Mouse (Mus musculus) kidney, postnatal 0 days (tissue): ENCODE results near the gene Ccdc113. TPM values are rescaled to one million over a fixed set of nuclear protein-coding genes. Genes with fewer than 3 reads are reported as not detected.

Experiments used
- ATAC-seq: fragments of 200-750 bp; cut with Nextera tagmentation; replicated peaks from 2 replicates; pipeline ENCODE4 v1.8.0; 2017; ENCODE audit warnings: low read depth, moderate number of reproducible peaks, moderate TSS enrichment, moderate library complexity; ENCODE audit not compliant: low FRiP score
- DNase-seq: peaks from one replicate; pipeline ENCODE4 v3.0.0-alpha.2; 2016; ENCODE audit warnings: low spot score
- H3K27ac ChIP-seq: fragments of 300-500 bp; sonication (generic); 2 replicates; pipeline ENCODE4 v1.5.1; 2014; ENCODE audit warnings: mild to moderate bottlenecking
- H3K27me3 ChIP-seq: fragments of 300-500 bp; sonication (generic); 2 replicates; pipeline ENCODE4 v1.6.1; 2014; ENCODE audit warnings: low read length, mixed read lengths; ENCODE audit not compliant: insufficient read depth
- H3K36me3 ChIP-seq: fragments of 300-500 bp; sonication (generic); 2 replicates; pipeline ENCODE4 v1.6.1; 2014; ENCODE audit warnings: low read length, mixed read lengths; ENCODE audit not compliant: insufficient read depth
- H3K4me1 ChIP-seq: fragments of 300-500 bp; sonication (generic); replicated peaks from 2 replicates; pipeline ENCODE4 v1.6.1; 2014; ENCODE audit warnings: antibody characterized with exemption, low read length, mixed read lengths; ENCODE audit not compliant: insufficient read depth
- H3K4me2 ChIP-seq: fragments of 300-500 bp; sonication (generic); 2 replicates; pipeline ENCODE4 v1.6.1; 2014; ENCODE audit warnings: mild to moderate bottlenecking, low read length, moderate library complexity, mixed read lengths
- H3K4me3 ChIP-seq: fragments of 300-500 bp; sonication (generic); replicated peaks from 2 replicates; pipeline ENCODE4 v1.5.1; 2014; ENCODE audit warnings: low read depth, low read length
- H3K9ac ChIP-seq: fragments of 300-500 bp; sonication (generic); 2 replicates; pipeline ENCODE4 v1.6.1; 2014; ENCODE audit warnings: low read depth, low read length
- H3K9me3 ChIP-seq: fragments of 300-500 bp; sonication (generic); replicated peaks from 2 replicates; pipeline ENCODE4 v1.6.1; 2016; ENCODE audit warnings: low read length, inconsistent platforms, mixed read lengths
- CTCF ChIP-seq: IDR thresholded peaks from 2 replicates; pipeline ENCODE4 v1.5.1; 2016; ENCODE audit warnings: antibody characterized with exemption, low read depth, mild to moderate bottlenecking, moderate library complexity
- WGBS: fragments of 180-500 bp; shearing (Covaris S2); extraction: QIAGEN DNeasy Blood & Tissue Kit; methylation state at CpG from one replicate; pipeline ENCODE4 v1.1.7; 2014; 5-methylcytosine and 5-hydroxymethylcytosine counted together
- polyA plus RNA-seq: library from polyadenylated mRNA; unstranded; fragments of >200 nt; fragmentation: Nextera tagmentation; extraction: Ambion mirVana; gene quantifications from 2 replicates; pipeline ENCODE4 v1.2.1, GENCODE M21; 2015

Ccdc113 gene
- polyA plus RNA-seq, 1 experiment from 2014 or later: 2.2 TPM

DNA sequence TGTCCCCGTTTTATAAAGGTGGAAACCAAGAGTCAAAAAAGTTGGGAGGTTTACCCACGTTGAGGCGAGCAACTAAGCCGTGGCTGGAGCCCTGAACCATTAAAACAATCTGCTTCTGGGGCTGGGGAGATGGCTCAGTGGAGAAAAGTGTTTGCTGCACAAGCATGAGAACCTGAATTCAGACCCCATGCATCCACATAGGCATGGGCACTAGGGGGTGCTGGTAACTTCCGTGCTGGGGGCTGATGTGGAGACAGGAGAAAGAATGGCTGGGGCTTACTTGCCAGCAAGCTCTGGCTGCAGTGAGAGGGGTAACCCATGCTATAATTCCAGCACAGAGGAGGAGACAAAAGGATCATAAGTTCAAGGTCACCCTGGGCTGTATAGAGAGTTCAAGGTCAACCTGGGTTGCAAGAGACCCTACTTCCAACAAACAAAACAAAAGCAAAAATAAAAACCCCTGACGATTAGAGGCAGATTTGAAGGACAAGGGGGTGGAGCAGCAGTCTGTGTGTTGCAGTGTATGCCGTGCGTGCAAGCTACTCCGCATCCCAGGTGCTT lies 5.1 kb upstream of the Ccdc113 start:
- Histone ChIP-seq H3K9ac (no peak overlapping the region), H3K27me3 (no peaks in the 10 kb centered on the region), H3K36me3 (no peaks in the 10 kb centered on the region), H3K27ac (no peak overlapping the region), H3K4me1 (no peaks in the 10 kb centered on the region), H3K4me3 (no peak overlapping the region), H3K9me3 (no peaks in the 10 kb centered on the region), H3K4me2 (no peak overlapping the region)
- DNase-seq (no peak), ATAC-seq (no peak)
- peak; percentile 25; the same call in 1 of the 2 replicates for TF ChIP-seq CTCF
- WGBS: 67% methylated on average over 9 of the region's 9 CpGs

DNA sequence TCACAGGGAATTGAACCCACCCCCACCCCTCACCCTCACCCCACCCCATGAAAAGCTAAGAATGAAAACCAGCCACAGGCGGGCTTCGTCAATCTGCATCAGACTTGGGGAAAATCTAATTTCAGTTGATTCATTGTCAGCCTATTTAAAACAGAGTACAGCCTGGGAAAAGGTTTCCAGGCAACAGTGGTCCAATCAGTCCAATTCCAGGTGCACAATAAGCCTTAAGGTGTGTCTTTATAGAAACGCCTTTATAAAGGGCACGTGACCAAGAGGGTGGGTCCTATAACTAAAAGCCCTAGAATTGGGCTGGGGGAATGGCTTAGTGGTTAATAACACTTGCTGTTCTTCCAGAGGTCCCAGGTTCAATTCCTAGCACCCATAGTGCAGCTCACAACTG lies 1.7 kb upstream of the Ccdc113 start:
- ATAC-seq (no peak), DNase-seq (no peak)
- H3K4me1 ChIP-seq: no peaks in the 10 kb centered on the region
- WGBS: 75% methylated on average over 4 of the region's 4 CpGs
- no peak for TF ChIP-seq CTCF
- no peaks in the 10 kb centered on the region for H3K36me3 ChIP-seq
- H3K27me3 ChIP-seq: no peaks in the 10 kb centered on the region
- H3K9ac ChIP-seq: no peak overlapping the region
- peak overlapping the region; percentile 13; the same call in 1 of the 2 replicates for H3K27ac ChIP-seq
- no peaks in the 10 kb centered on the region for H3K9me3 ChIP-seq
- H3K4me2 ChIP-seq: no peak overlapping the region
- no peak overlapping the region for H3K4me3 ChIP-seq

DNA sequence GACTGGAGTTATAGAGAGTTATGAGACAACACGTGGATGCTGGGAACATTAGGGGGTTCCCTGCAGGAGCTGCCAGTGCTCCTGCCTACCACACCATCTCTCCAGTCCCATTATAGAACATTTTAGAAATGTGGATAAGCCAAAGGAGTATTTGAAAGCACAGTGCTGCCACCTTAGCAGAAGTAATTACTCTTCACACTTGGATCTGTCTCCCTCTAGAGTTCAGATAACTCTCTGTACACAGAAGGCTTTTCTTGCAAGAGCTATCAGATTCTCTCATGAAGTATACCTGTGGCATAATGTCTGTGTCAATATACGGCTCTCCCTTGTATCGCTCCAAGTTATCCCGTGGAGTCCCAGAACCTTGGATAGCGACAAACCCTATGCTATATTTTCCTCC lies 5.6 kb downstream of the Ccdc113 start:
- H3K4me2 ChIP-seq: no peak overlapping the region
- no peak overlapping the region for H3K27ac ChIP-seq
- no peaks in the 10 kb centered on the region for H3K27me3 ChIP-seq
- 76% methylated on average over 5 of the region's 5 CpGs for whole genome bisulfite sequencing
- no peak overlapping the region for H3K4me3 ChIP-seq
- no peak for ATAC-seq
- no peaks in the 10 kb centered on the region for H3K4me1 ChIP-seq
- H3K36me3 ChIP-seq: no peaks in the 10 kb centered on the region
- peak; percentile 51 for DNase-seq
- H3K9me3 ChIP-seq: no peaks in the 10 kb centered on the region
- peak; percentile 68 for TF ChIP-seq CTCF
- no peak overlapping the region for H3K9ac ChIP-seq

DNA sequence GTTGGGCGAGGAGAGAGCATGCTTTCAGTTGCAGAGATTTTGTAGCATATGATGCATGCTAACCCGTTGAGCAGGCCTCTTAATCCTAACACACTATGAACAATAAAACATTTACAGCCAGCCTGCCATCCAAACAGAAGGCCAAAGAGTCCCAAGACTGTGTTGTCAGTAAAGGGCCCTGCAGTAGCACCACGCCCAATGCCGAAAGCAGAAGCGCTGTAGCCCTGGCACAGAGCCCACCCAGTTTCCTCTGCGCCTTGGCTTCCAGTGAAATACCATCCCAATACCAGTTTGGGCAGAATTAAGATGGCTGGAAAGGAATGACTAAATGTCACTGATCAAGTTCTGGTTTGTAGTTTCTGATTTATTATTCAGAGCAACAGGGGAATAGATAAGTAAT lies 8.3 kb downstream of the Ccdc113 start:
- H3K4me1 ChIP-seq: no peaks in the 10 kb centered on the region
- H3K36me3 ChIP-seq: no peaks in the 10 kb centered on the region
- H3K9ac ChIP-seq: no peak overlapping the region
- ATAC-seq: no peak
- H3K4me2 ChIP-seq: no peak overlapping the region
- no peak for TF ChIP-seq CTCF
- no peak for DNase-seq
- H3K4me3 ChIP-seq: no peak overlapping the region
- H3K27me3 ChIP-seq: no peaks in the 10 kb centered on the region
- WGBS: 88% methylated on average over 6 of the region's 6 CpGs
- no peaks in the 10 kb centered on the region for H3K9me3 ChIP-seq
- H3K27ac ChIP-seq: no peak overlapping the region

DNA sequence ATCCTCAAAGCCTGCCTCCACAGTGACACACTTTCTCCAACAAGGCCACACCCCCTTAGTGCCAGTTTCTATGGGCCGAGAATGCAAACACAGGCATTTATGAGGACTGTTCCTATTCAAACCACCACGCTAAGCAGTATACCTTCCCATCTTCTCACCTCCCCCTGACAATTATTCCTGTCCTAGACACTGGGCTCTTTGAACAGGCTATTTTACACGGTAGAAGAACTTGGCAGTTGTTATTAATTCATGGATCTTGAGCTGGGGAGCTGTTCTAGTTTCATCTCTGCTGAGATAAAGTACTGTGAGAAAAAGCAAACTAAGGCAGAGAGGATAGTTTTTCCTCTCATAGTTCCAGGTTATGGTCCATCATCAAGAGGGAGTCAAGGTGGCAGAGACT lies 9.2 kb downstream of the Ccdc113 start:
- H3K9me3 ChIP-seq: no peaks in the 10 kb centered on the region
- 78% methylated on average over 3 of the region's 3 CpGs for WGBS
- no peaks in the 10 kb centered on the region for H3K27me3 ChIP-seq
- H3K9ac ChIP-seq: no peak overlapping the region
- H3K27ac ChIP-seq: no peak overlapping the region
- DNase-seq (no peak), ATAC-seq (no peak)
- H3K36me3 ChIP-seq: no peaks in the 10 kb centered on the region
- TF ChIP-seq CTCF: no peak
- H3K4me1 ChIP-seq: no peaks in the 10 kb centered on the region
- H3K4me2 ChIP-seq: no peak overlapping the region
- H3K4me3 ChIP-seq: no peak overlapping the region

DNA sequence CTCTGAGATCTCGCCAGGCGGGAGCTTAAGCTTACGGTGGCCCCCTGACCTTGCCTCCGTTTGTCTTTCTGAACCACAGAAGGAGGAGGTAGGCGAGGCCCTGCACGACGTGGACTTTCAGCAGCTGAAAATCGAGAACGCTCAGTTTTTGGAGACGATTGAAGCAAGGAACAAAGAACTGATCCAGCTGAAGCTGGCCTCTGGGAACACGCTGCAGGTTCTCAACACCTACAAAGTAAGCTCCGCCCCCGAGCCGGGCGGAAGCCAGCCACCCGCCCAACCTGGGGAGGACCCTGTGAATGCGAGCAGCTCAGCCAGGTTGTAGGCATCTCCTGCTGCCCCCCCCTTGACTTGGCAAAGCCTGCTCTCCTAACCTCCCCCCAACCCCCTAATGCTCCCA lies 11.9 kb downstream of the Ccdc113 start:
- Histone ChIP-seq H3K36me3 (no peaks in the 10 kb centered on the region), H3K9ac (no peak overlapping the region), H3K4me1 (no peaks in the 10 kb centered on the region), H3K27me3 (no peaks in the 10 kb centered on the region), H3K4me3 (no peak overlapping the region), H3K9me3 (no peaks in the 10 kb centered on the region), H3K27ac (no peak overlapping the region), H3K4me2 (no peak overlapping the region)
- no peak for TF ChIP-seq CTCF
- no peak for ATAC-seq
- 81% methylated on average over 17 of the region's 17 CpGs for WGBS
- no peak for DNase-seq

DNA sequence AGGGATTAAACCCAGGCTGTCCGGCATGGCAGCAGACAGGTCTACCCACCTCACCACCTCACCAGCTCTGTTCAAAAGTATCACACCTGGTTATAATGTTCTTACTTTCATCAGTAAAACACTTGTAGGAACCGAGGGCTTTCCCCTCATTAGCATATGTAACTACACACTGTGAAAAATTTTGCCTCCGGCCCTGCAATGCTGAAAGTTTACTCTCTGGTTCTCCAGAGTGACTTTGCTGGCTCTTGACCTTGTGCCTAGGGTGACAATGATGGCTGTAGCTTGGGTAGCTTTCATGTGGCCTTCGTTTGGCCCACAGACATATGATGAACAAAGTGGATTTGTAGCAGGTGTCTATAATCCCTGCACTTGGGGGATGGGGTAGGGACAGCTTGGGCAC lies 13.1 kb downstream of the Ccdc113 start:
- DNase-seq (no peak), ATAC-seq (no peak)
- H3K4me3 ChIP-seq: no peak overlapping the region
- no peaks in the 10 kb centered on the region for H3K9me3 ChIP-seq
- no peak for TF ChIP-seq CTCF
- H3K4me1 ChIP-seq: no peaks in the 10 kb centered on the region
- H3K4me2 ChIP-seq: no peak overlapping the region
- no peaks in the 10 kb centered on the region for H3K36me3 ChIP-seq
- 73% methylated on average over 4 of the region's 4 CpGs for WGBS
- no peak overlapping the region for H3K27ac ChIP-seq
- no peak overlapping the region for H3K9ac ChIP-seq
- H3K27me3 ChIP-seq: no peaks in the 10 kb centered on the region
